Mouse (Mus musculus) hindbrain, embryonic 14.5 days (tissue): Measurements from ENCODE around the gene Gm6370. TPM values are rescaled to one million over a fixed set of nuclear protein-coding genes. Genes with fewer than 3 reads are reported as not detected.
"Not testable (repeated sequence)": the region's sequence is repeated elsewhere in the genome, so short reads cannot be mapped to it uniquely, and the experiment has no call there.

ENCODE experiments used
- ATAC-seq: fragments of 200-750 bp; cut with Nextera tagmentation; 2 replicates; pipeline ENCODE4 v1.8.0; 2017; ENCODE audit warnings: moderate number of reproducible peaks, mild to moderate bottlenecking, moderate TSS enrichment, moderate library complexity; ENCODE audit not compliant: low FRiP score
- DNase-seq: peaks from one replicate; pipeline ENCODE4 v3.0.0-alpha.2; 2015; ENCODE audit warnings: low spot score
- H3K27ac ChIP-seq: fragments of 300-500 bp; sonication (generic); 2 replicates; pipeline ENCODE4 v1.5.1; 2014; ENCODE audit warnings: mild to moderate bottlenecking, moderate library complexity
- H3K27me3 ChIP-seq: fragments of 300-500 bp; sonication (generic); 2 replicates; pipeline ENCODE4 v1.6.1; 2014; ENCODE audit warnings: mild to moderate bottlenecking, low read length, mixed read lengths; ENCODE audit not compliant: control insufficient read depth, insufficient read depth
- H3K36me3 ChIP-seq: fragments of 300-500 bp; sonication (generic); replicated peaks from 2 replicates; pipeline ENCODE4 v1.6.1; 2014; ENCODE audit not compliant: control insufficient read depth, insufficient read depth
- H3K4me1 ChIP-seq: fragments of 300-500 bp; sonication (generic); replicated peaks from 2 replicates; pipeline ENCODE4 v1.6.1; 2014; ENCODE audit warnings: antibody characterized with exemption, low read length, mixed read lengths; ENCODE audit not compliant: control insufficient read depth, insufficient read depth
- H3K4me2 ChIP-seq: fragments of 300-500 bp; sonication (generic); replicated peaks from 2 replicates; pipeline ENCODE4 v1.6.1; 2014; ENCODE audit warnings: mild to moderate bottlenecking, moderate library complexity
- H3K4me3 ChIP-seq: fragments of 300-500 bp; sonication (generic); replicated peaks from 2 replicates; pipeline ENCODE4 v1.5.1; 2014; ENCODE audit warnings: mild to moderate bottlenecking, low read length
- H3K9ac ChIP-seq: fragments of 300-500 bp; sonication (generic); 2 replicates; pipeline ENCODE4 v1.6.1; 2014
- H3K9me3 ChIP-seq: fragments of 300-500 bp; sonication (generic); 2 replicates; pipeline ENCODE4 v1.6.1; 2016; ENCODE audit warnings: low read length; ENCODE audit not compliant: control insufficient read depth
- WGBS: fragments of 180-500 bp; shearing (Covaris S2); extraction: QIAGEN DNeasy Blood & Tissue Kit; methylation state at CpG from one replicate; pipeline ENCODE4 v1.1.7; 2014; 5-methylcytosine and 5-hydroxymethylcytosine counted together
- polyA plus RNA-seq: library from polyadenylated mRNA; unstranded; fragments of >200 nt; fragmentation: Nextera tagmentation; extraction: Ambion mirVana; gene quantifications from 2 replicates; pipeline ENCODE4 v1.2.1, GENCODE M21; 2014

The Gm6370 gene
- polyA plus RNA-seq, result not detected in 2 replicates

GRCm38 (mm10) chr5:146491063-146491462, at the start of gene Gm6370:
Gene Gm6370, plus strand, starts transcription at chr5:146491363.
- no CpG with 5 or more reads among the region's 5 CpGs for WGBS
- not testable (repeated sequence) for H3K36me3 ChIP-seq, DNase-seq, H3K4me1 ChIP-seq, H3K4me2 ChIP-seq, ATAC-seq, H3K4me3 ChIP-seq, H3K27me3 ChIP-seq, H3K9me3 ChIP-seq, H3K9ac ChIP-seq, H3K27ac ChIP-seq

- 93% methylated on average over 2 of the region's 2 CpGs for WGBS
- Histone ChIP-seq H3K4me2 (no peak overlapping the region), H3K4me3 (no peak overlapping the region), H3K27ac (no peak overlapping the region), H3K36me3 (peaks cover 29% of the 10 kb centered on the region), H3K4me1 (no peaks in the 10 kb centered on the region), H3K9me3 (no peaks in the 10 kb centered on the region), H3K9ac (no peak overlapping the region), H3K27me3 (no peaks in the 10 kb centered on the region)
- ATAC-seq, result no peak
- DNase-seq, result no peak
These were observed 48.4 kb upstream of the Gm6370 start for GRCm38 (mm10) chr5:146442767-146443166.

- Histone ChIP-seq H3K4me3 (no peak overlapping the region), H3K9me3 (no peaks in the 10 kb centered on the region), H3K36me3 (0 out of 2 replicates have a peak, but pooled peaks cover 2% of the 10 kb centered on the region), H3K4me1 (no peaks in the 10 kb centered on the region), H3K27ac (no peak overlapping the region), H3K9ac (no peak overlapping the region), H3K4me2 (no peak overlapping the region), H3K27me3 (no peaks in the 10 kb centered on the region)
- DNase-seq (no peak), ATAC-seq (no peak)
- 98% methylated on average over 2 of the region's 2 CpGs for WGBS
These were observed 44.5 kb upstream of the Gm6370 start for GRCm38 (mm10) chr5:146446633-146447032.

GRCm38 (mm10) chr5:146451592-146452254, 39.4 kb upstream of the Gm6370 start:
- peaks cover 25% of the 10 kb centered on the region for H3K36me3 ChIP-seq

GRCm38 (mm10) chr5:146453556-146453955, 37.6 kb upstream of the Gm6370 start:
- Histone ChIP-seq H3K9me3 (no peaks in the 10 kb centered on the region), H3K36me3 (peaks cover 29% of the 10 kb centered on the region), H3K9ac (no peak overlapping the region), H3K27me3 (no peaks in the 10 kb centered on the region), H3K4me2 (no peak overlapping the region), H3K27ac (no peak overlapping the region), H3K4me3 (no peak overlapping the region), H3K4me1 (no peaks in the 10 kb centered on the region)
- ATAC-seq, result no peak
- no peak for DNase-seq
- 92% methylated on average over 6 of the region's 6 CpGs for WGBS

More at GRCm38 (mm10) chr5:146451592-146452254, 39.4 kb upstream of the Gm6370 start:
- H3K27me3 ChIP-seq, result no peaks in the 10 kb centered on the region
- H3K4me1 ChIP-seq, result no peaks in the 10 kb centered on the region
- H3K27ac ChIP-seq, result no peak overlapping the region
- no peak overlapping the region for H3K4me2 ChIP-seq
- DNase-seq (no peak), ATAC-seq (no peak)
- WGBS, result 72% methylated on average over 11 of the region's 11 CpGs
- H3K9me3 ChIP-seq, result no peaks in the 10 kb centered on the region
- no peak overlapping the region for H3K4me3 ChIP-seq
- H3K9ac ChIP-seq, result no peak overlapping the region

GRCm38 (mm10) chr5:146461612-146462011, 29.6 kb upstream of the Gm6370 start:
- Histone ChIP-seq H3K9ac (no peak overlapping the region), H3K4me3 (no peak overlapping the region), H3K27me3 (no peaks in the 10 kb centered on the region), H3K9me3 (no peaks in the 10 kb centered on the region), H3K4me1 (no peaks in the 10 kb centered on the region), H3K4me2 (no peak overlapping the region), H3K36me3 (peaks cover 55% of the 10 kb centered on the region), H3K27ac (no peak overlapping the region)
- DNase-seq, result no peak
- ATAC-seq, result no peak
- 89% methylated on average over 8 of the region's 8 CpGs for WGBS

- Histone ChIP-seq H3K36me3 (peaks cover 71% of the 10 kb centered on the region), H3K4me3 (no peak overlapping the region), H3K9ac (no peak overlapping the region), H3K27me3 (no peaks in the 10 kb centered on the region), H3K4me1 (no peaks in the 10 kb centered on the region), H3K4me2 (no peak overlapping the region), H3K9me3 (no peaks in the 10 kb centered on the region), H3K27ac (no peak overlapping the region)
- ATAC-seq (no peak), DNase-seq (no peak)
- 96% methylated on average over 19 of the region's 19 CpGs for WGBS
These were observed 24.5 kb upstream of the Gm6370 start for GRCm38 (mm10) chr5:146466663-146467062.

- Histone ChIP-seq H3K36me3 (peaks cover 61% of the 10 kb centered on the region), H3K9me3 (no peaks in the 10 kb centered on the region), H3K27ac (no peak overlapping the region), H3K4me3 (no peak overlapping the region), H3K27me3 (no peaks in the 10 kb centered on the region), H3K4me1 (no peaks in the 10 kb centered on the region), H3K4me2 (no peak overlapping the region), H3K9ac (no peak overlapping the region)
- no peak for ATAC-seq
- 85% methylated on average over 9 of the region's 9 CpGs for WGBS
- DNase-seq, result no peak
These were observed 22.9 kb upstream of the Gm6370 start for GRCm38 (mm10) chr5:146468311-146468710.

GRCm38 (mm10) chr5:146470821-146471220, 20.3 kb upstream of the Gm6370 start:
- DNase-seq (no peak), ATAC-seq (no peak)
- Histone ChIP-seq H3K36me3 (peaks cover 54% of the 10 kb centered on the region), H3K27ac (no peak overlapping the region), H3K9me3 (no peaks in the 10 kb centered on the region), H3K4me3 (no peak overlapping the region), H3K4me1 (no peaks in the 10 kb centered on the region), H3K27me3 (no peaks in the 10 kb centered on the region), H3K9ac (no peak overlapping the region), H3K4me2 (no peak overlapping the region)
- WGBS, result 90% methylated on average over 9 of the region's 9 CpGs

- H3K36me3 ChIP-seq, result peaks cover 49% of the 10 kb centered on the region
- no peak for DNase-seq
- ATAC-seq, result no peak
These were observed 19.9 kb upstream of the Gm6370 start for GRCm38 (mm10) chr5:146471311-146471710.

More at GRCm38 (mm10) chr5:146471311-146471710, 19.9 kb upstream of the Gm6370 start:
- Histone ChIP-seq H3K27ac (no peak overlapping the region), H3K4me1 (no peaks in the 10 kb centered on the region), H3K27me3 (no peaks in the 10 kb centered on the region), H3K4me2 (no peak overlapping the region), H3K9ac (no peak overlapping the region), H3K9me3 (no peaks in the 10 kb centered on the region), H3K4me3 (no peak overlapping the region)
- 87% methylated on average over 5 of the region's 5 CpGs for WGBS
